Mouse (Mus musculus) kidney, adult 8-10 months (tissue): ENCODE measurements at regions not wholly inside any gene's neighbourhood (a gene's known extent, or its start where the extent isn't known, plus 50 kb on each side); places are given as distances from the start of the nearest gene placed in this dataset.

ENCODE experiments used
- DNase-seq, 2 experiments: peaks; one replicate each; pipeline ENCODE4 v3.0.0; 2022

- no peak for DNase-seq
Measured at GRCm38 (mm10) chr14:99733474-99734199, 435.1 kb downstream of the Klf5 start.

GRCm38 (mm10) chr14:99734200-99734567, 435.7 kb downstream of the Klf5 start:
- no peak for DNase-seq

GRCm38 (mm10) chr14:99743625-99744297, 445.3 kb downstream of the Klf5 start:
- no peak for DNase-seq

- DNase-seq = no peak
Measured at GRCm38 (mm10) chr14:99745209-99745608, 446.7 kb downstream of the Klf5 start.

GRCm38 (mm10) chr14:99748166-99748565, 449.7 kb downstream of the Klf5 start:
- no peak for DNase-seq

- DNase-seq = no peak
Measured at GRCm38 (mm10) chr14:99749308-99750305, 451.1 kb downstream of the Klf5 start.

GRCm38 (mm10) chr14:99758045-99758444, 459.6 kb downstream of the Klf5 start:
- no peak for DNase-seq

- DNase-seq = no peak
Measured at GRCm38 (mm10) chr14:99763336-99763735, 464.8 kb downstream of the Klf5 start.

- DNase-seq = peak; percentile 5 to 7
Measured at GRCm38 (mm10) chr14:99771009-99771408, 472.5 kb downstream of the Klf5 start.

GRCm38 (mm10) chr14:99772774-99773423, 474.4 kb downstream of the Klf5 start:
- DNase-seq = no peak

- DNase-seq = no peak
Measured at GRCm38 (mm10) chr14:99778477-99778876, 480.0 kb downstream of the Klf5 start.

- DNase-seq = no peak
Measured at GRCm38 (mm10) chr14:99778957-99779356, 480.5 kb downstream of the Klf5 start.

GRCm38 (mm10) chr14:99783646-99784045, 485.2 kb downstream of the Klf5 start:
- peak; percentile 5 to 22 for DNase-seq

- no peak for DNase-seq
Measured at GRCm38 (mm10) chr14:99785106-99785505, 486.6 kb downstream of the Klf5 start.

- DNase-seq = no peak
Measured at GRCm38 (mm10) chr14:99786367-99786766, 487.9 kb downstream of the Klf5 start.

- DNase-seq = no peak
Measured at GRCm38 (mm10) chr14:99788185-99788584, 489.7 kb downstream of the Klf5 start.

GRCm38 (mm10) chr14:99796293-99796692, 488.2 kb downstream of the Klf12 start:
- no peak for DNase-seq

- DNase-seq = no peak
Measured at GRCm38 (mm10) chr14:99806052-99806451, 478.4 kb downstream of the Klf12 start.

- no peak for DNase-seq
Measured at GRCm38 (mm10) chr14:99806599-99806998, 477.9 kb downstream of the Klf12 start.

- no peak for DNase-seq
Measured at GRCm38 (mm10) chr14:99812741-99813485, 471.6 kb downstream of the Klf12 start.
